Mouse (Mus musculus) lung, postnatal 0 days (tissue): ENCODE results near the gene Rpa2.

ENCODE experiments used
- CTCF ChIP-seq: IDR thresholded peaks from 2 replicates; pipeline ENCODE4 v1.5.1; 2016; ENCODE audit warnings: antibody characterized with exemption, mild to moderate bottlenecking
- EP300 ChIP-seq: IDR thresholded peaks from 2 replicates; pipeline ENCODE4 v1.6.1; 2016; ENCODE audit warnings: antibody characterized with exemption, mild to moderate bottlenecking, control low read depth

DNA sequence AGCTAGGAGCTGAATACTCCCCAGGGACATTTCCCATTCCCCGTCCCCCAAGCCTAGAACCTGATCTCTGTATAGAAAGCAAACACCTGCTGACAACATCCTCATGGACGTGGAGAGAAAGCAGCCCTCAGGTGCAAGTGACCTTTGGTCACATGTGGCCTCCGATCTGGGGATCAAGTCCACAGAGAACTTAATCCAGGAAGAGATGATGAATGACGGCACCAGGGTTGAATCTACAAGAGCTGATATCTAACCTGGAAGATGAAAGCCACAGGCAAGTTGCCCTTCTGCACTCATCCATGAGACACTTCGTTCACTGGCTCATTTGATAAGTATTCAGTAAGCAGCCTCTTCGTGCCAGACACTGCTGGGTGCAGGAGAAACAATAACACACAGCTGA lies 5.5 kb upstream of the Rpa2 start:
- TF ChIP-seq CTCF (no peak), EP300 (no peak)
